Mouse (Mus musculus) limb, embryonic 15.5 days (tissue): Measurements from ENCODE around the gene Slc25a29. TPM values are rescaled to one million over a fixed set of nuclear protein-coding genes. Genes with fewer than 3 reads are reported as not detected.

Source experiments
- ATAC-seq: fragments of 200-750 bp; cut with Nextera tagmentation; 2 replicates; pipeline ENCODE4 v1.8.0; 2017; ENCODE audit warnings: low read depth, moderate TSS enrichment; ENCODE audit not compliant: insufficient number of reproducible peaks, low FRiP score, low TSS enrichment
- H3K27ac ChIP-seq: fragments of 300-500 bp; sonication (generic); 2 replicates; pipeline ENCODE4 v1.5.1; 2015; ENCODE audit warnings: moderate library complexity, mild to moderate bottlenecking, inconsistent platforms
- H3K27me3 ChIP-seq: fragments of 300-500 bp; sonication (generic); 2 replicates; pipeline ENCODE4 v1.6.1; 2015; ENCODE audit warnings: inconsistent platforms
- H3K36me3 ChIP-seq: fragments of 300-500 bp; sonication (generic); 2 replicates; pipeline ENCODE4 v1.6.1; 2015; ENCODE audit warnings: inconsistent platforms
- H3K4me1 ChIP-seq: fragments of 300-500 bp; sonication (generic); 2 replicates; pipeline ENCODE4 v1.6.1; 2015; ENCODE audit warnings: inconsistent platforms
- H3K4me2 ChIP-seq: fragments of 300-500 bp; sonication (generic); 2 replicates; pipeline ENCODE4 v1.6.1; 2015; ENCODE audit warnings: mild to moderate bottlenecking, inconsistent platforms
- H3K4me3 ChIP-seq: fragments of 300-500 bp; sonication (generic); 2 replicates; pipeline ENCODE4 v1.5.1; 2015; ENCODE audit warnings: mild to moderate bottlenecking, inconsistent platforms
- H3K9ac ChIP-seq: fragments of 300-500 bp; sonication (generic); 2 replicates; pipeline ENCODE4 v1.6.1; 2015; ENCODE audit warnings: inconsistent platforms
- H3K9me3 ChIP-seq: fragments of 300-500 bp; sonication (generic); 2 replicates; pipeline ENCODE4 v1.6.1; 2016; ENCODE audit warnings: inconsistent platforms
- WGBS: fragments of 180-500 bp; shearing (Covaris S2); methylation state at CpG from one replicate; pipeline ENCODE4 v1.1.7; 2015; 5-methylcytosine and 5-hydroxymethylcytosine counted together
- polyA plus RNA-seq: library from polyadenylated mRNA; unstranded; fragments of >200 nt; fragmentation: Nextera tagmentation; extraction: Ambion mirVana; gene quantifications from 2 replicates; pipeline ENCODE4 v1.2.1, GENCODE M21; 2015

Slc25a29 gene
- 10.3 and 10.9 TPM in 2 replicates for polyA plus RNA-seq

DNA sequence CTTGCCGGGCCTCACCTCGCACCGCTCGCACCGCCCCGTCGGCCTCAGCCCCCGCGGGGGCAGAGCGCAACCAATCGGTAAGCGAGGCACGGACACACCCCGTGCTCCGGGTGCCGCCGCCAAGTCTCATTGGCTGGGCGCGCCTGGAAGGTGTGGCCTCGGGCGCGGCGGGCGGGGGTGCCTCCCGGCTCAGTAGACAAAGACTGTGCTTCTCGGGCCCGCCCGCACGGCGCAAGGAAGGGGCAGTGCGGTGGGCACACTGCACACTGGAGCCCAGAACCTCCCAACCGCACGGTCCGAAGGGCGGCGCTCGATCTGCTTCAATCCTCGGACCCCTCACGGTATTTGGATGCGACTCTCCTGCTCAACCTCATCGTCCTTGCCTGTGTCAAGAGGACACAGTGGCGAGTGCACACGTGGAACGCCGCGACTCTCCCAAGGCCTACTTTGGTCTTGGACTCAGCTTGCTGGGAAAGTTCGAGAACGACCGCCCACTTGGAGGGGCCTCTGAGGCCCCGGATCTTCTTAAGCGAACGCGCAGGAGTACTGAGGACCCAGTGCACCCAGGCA lies at the start of gene Slc25a29, which contains the start of gene Slc25a47:
Gene Slc25a29 (minus strand): TSS at position 44 of the 570 bp plus-strand sequence.
Gene Slc25a47 (plus strand): TSS at position 207 of the 570 bp plus-strand sequence.
- H3K9me3 ChIP-seq, result no peaks in the 10 kb centered on the region
- no peaks in the 10 kb centered on the region for H3K27me3 ChIP-seq
- under 1% methylated on average over 52 of the region's 53 CpGs for WGBS
- H3K9ac ChIP-seq, result peak within 1 kb of the TSS; percentile 57
- H3K4me1 ChIP-seq, result peaks cover 46% of the 10 kb centered on the region
- peak within 1 kb of the TSS; percentile 91 for H3K4me2 ChIP-seq
- ATAC-seq, result peak; percentile 98
- peaks cover 2% of the 10 kb centered on the region for H3K36me3 ChIP-seq
- peak within 1 kb of the TSS; percentile 66 for H3K4me3 ChIP-seq
- H3K27ac ChIP-seq, result peak within 1 kb of the TSS; percentile 90

DNA sequence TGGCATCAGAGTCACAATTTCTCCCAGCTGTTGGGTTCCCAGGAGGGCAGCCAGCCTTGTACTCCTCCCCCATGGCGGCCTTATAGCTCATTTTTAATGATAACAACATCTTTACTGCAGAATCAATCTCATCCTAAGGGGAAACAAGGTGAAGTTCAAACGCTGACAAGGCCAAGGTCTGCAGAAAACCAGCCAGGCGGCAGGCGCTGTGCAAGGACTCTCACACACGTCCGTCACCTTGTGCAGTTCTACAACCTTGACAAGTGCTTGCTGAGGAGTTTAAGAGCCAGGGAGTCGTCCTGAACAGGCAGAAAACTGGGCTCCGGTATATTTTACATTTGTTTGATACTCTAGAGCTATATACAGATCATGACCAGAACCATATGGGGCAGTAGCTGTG lies 47.1 kb upstream of the Slc25a29 start:
- Histone ChIP-seq H3K4me1 (no peaks in the 10 kb centered on the region), H3K4me3 (no peak overlapping the region), H3K27ac (no peak overlapping the region), H3K4me2 (no peak overlapping the region), H3K27me3 (no peaks in the 10 kb centered on the region), H3K36me3 (peaks cover 76% of the 10 kb centered on the region), H3K9ac (no peak overlapping the region), H3K9me3 (no peaks in the 10 kb centered on the region)
- no peak for ATAC-seq
- whole genome bisulfite sequencing, result 85% methylated on average over 8 of the region's 8 CpGs

DNA sequence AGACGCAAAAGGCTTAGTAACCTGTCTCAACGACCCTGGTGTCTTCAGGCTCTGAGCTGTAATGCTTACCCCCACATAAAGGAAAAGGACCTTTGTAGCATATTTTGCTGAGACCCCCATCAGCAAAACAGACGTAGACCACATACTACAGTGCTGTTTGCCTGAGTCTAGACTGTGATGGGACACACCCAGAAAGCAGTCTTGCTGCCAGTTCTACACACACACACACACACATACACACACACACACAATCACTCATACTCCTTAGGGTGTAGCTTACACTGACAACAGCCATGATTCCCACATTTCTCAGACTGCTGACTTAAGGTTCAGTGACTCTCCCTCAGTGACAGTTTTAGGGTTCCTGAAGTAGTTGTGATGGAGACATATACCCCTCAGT lies 45.5 kb upstream of the Slc25a29 start:
- H3K9me3 ChIP-seq, result no peaks in the 10 kb centered on the region
- peaks cover 63% of the 10 kb centered on the region for H3K36me3 ChIP-seq
- H3K4me2 ChIP-seq, result no peak overlapping the region
- H3K27me3 ChIP-seq, result no peaks in the 10 kb centered on the region
- H3K27ac ChIP-seq, result no peak overlapping the region
- no peak overlapping the region for H3K4me3 ChIP-seq
- no peaks in the 10 kb centered on the region for H3K4me1 ChIP-seq
- H3K9ac ChIP-seq, result no peak overlapping the region
- WGBS, result 86% methylated on average over 3 of the region's 3 CpGs
- ATAC-seq, result no peak

DNA sequence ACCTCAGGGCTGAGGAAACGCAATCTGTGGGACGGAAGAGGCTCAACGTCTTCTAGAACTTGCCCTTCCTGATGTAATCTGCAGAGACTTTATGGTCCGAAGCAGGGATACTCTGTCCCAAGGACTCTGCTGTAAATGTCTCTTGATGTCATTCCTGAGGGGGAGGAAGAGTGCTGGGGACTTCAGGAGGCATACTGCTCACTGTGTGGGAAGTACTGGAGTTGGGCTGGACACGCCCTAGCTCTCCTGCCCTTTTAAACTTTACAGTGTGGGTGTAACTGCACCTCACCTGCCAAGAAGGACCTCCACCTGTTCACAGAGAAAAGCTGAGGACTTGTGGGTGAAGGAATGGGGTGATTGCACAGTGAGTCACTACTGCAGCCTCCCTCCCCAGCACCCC lies 44.9 kb upstream of the Slc25a29 start:
- 93% methylated on average over 5 of the region's 5 CpGs for WGBS
- Histone ChIP-seq H3K9ac (no peak overlapping the region), H3K36me3 (peaks cover 63% of the 10 kb centered on the region), H3K4me1 (no peaks in the 10 kb centered on the region), H3K4me2 (no peak overlapping the region), H3K4me3 (no peak overlapping the region), H3K9me3 (no peaks in the 10 kb centered on the region), H3K27me3 (no peaks in the 10 kb centered on the region), H3K27ac (no peak overlapping the region)
- ATAC-seq, result no peak

DNA sequence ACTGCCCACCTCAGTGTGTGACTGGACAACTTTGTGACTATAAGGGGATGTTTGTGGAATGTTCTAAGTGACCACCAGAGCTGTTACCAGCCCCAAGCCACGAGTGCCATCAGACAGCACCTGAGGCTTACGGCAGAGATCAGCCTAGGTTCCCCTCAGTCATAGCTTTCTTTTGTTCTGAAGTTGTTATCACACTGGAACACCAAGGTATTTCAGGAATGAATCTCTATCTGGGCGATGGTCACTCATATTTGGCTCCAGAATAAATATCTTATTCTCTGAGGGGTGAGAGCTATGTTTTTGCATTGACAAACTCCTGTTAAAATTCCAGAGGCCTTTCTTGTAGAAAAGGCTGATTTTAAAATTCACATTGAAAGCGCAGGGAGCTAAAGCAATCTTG lies 43.5 kb upstream of the Slc25a29 start:
- Histone ChIP-seq H3K4me3 (no peak overlapping the region), H3K36me3 (peaks cover 67% of the 10 kb centered on the region), H3K4me2 (no peak overlapping the region), H3K4me1 (no peaks in the 10 kb centered on the region), H3K27me3 (no peaks in the 10 kb centered on the region), H3K9ac (no peak overlapping the region), H3K27ac (no peak overlapping the region), H3K9me3 (no peaks in the 10 kb centered on the region)
- WGBS, result 93% methylated on average over 4 of the region's 4 CpGs
- ATAC-seq, result no peak

DNA sequence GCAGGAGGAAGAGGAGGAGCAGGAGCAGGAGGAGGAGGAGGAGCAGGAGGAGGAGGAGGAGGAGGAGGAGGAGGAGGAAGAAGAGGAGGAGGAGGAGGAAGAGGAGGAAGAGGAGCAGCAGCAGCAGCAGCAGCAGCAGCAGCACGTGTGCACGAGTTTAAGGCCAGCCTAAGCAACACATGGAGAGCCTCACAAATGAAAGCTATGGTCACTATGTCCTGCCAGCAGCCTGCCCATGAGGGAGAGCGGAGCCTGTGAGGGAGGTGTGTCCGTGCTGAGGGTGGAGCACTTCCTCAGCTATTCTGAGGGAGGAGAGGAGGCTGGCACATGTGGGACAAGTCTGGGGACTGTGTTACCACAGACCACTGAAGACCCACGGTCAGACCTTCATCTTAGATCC lies 37.4 kb upstream of the Slc25a29 start:
- no peak overlapping the region for H3K27ac ChIP-seq
- H3K27me3 ChIP-seq, result no peaks in the 10 kb centered on the region
- no peaks in the 10 kb centered on the region for H3K4me1 ChIP-seq
- 84% methylated on average over 5 of the region's 5 CpGs for WGBS
- no peak overlapping the region for H3K4me3 ChIP-seq
- H3K4me2 ChIP-seq, result no peak overlapping the region
- H3K36me3 ChIP-seq, result peaks cover 72% of the 10 kb centered on the region
- no peak overlapping the region for H3K9ac ChIP-seq
- H3K9me3 ChIP-seq, result no peaks in the 10 kb centered on the region
- ATAC-seq, result no peak

DNA sequence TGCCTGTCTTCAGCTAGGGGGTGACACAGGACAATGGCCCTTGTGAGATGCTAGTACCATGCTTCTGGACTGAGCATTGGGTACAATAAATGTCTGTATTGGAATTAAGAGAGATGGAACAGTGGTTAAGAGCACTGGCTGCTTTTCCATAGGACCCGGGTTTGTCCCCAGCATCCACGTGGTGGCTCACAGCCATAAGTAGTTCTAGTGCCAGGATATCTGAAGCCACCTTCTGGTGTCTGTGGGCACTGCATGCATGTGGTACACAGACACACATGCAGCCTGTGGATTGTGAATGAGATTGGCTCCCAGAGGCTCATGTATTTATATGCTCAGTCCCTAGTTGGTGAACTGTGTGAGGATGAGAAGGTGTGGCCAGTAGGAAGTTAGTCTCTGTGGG lies 33.9 kb upstream of the Slc25a29 start:
- Histone ChIP-seq H3K4me3 (no peak overlapping the region), H3K4me2 (no peak overlapping the region), H3K9me3 (no peaks in the 10 kb centered on the region), H3K27ac (no peak overlapping the region), H3K36me3 (peaks cover 89% of the 10 kb centered on the region), H3K27me3 (no peaks in the 10 kb centered on the region), H3K4me1 (no peaks in the 10 kb centered on the region), H3K9ac (no peak overlapping the region)
- no peak for ATAC-seq
- WGBS, result 84% methylated on average over 2 of the region's 2 CpGs

DNA sequence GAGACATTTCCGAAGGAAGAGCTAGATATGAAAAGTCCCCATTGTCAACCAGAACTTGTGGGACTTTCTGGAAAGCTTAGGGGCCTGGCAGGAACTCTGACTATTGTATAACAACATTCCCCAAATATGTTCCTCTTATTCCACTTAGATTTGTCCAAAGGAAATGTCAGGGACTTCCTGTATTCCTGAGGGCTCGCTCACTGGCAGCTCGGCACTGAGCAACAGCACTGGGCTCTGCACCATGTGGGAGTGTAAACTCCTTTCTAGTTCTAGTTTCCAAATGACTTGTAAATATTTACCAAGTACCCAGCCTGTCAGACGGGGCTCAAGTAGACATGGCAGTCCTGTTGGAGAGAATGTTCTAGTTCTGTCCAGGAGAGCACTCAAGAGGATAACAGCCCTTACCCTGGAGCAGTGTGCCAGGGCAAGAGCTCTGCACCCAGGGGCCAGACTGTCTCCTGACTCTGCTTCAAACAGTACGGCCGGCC lies 29.4 kb upstream of the Slc25a29 start:
- 84% methylated on average over 6 of the region's 6 CpGs for WGBS

DNA sequence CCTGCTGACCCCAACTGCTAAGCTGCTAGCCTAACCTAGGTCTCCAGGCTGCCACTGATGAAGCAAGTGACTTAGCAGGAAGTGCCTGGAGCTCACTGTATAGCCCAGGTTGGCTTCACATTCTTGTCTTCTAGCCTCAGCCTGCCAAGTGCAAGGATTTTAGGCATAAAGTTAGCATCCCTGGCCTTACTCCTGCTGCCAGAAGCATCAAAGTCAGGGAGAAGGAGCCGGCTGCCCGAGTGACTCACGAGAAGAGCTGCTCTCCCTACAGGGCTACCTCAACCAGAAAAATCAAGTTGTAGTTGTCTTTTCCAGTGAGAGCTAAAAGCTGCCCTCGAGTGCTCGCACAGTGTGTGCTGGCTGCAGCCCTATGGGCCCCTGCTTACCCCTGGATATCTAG lies 22.8 kb upstream of the Slc25a29 start:
- no peak overlapping the region for H3K9ac ChIP-seq
- no peaks in the 10 kb centered on the region for H3K9me3 ChIP-seq
- H3K27me3 ChIP-seq, result no peaks in the 10 kb centered on the region
- WGBS, result 87% methylated on average over 5 of the region's 5 CpGs
- no peak overlapping the region for H3K27ac ChIP-seq
- no peak overlapping the region for H3K4me2 ChIP-seq
- no peaks in the 10 kb centered on the region; the same call in 1 of the 2 replicates for H3K4me1 ChIP-seq
- H3K36me3 ChIP-seq, result peaks cover 49% of the 10 kb centered on the region
- H3K4me3 ChIP-seq, result no peak overlapping the region
- no peak for ATAC-seq

More for the DNA sequence above, 29.4 kb upstream of the Slc25a29 start:
- Histone ChIP-seq H3K4me2 (no peak overlapping the region), H3K27me3 (no peaks in the 10 kb centered on the region), H3K27ac (no peak overlapping the region), H3K9me3 (no peaks in the 10 kb centered on the region), H3K9ac (no peak overlapping the region), H3K4me1 (no peaks in the 10 kb centered on the region), H3K36me3 (peaks cover 98% of the 10 kb centered on the region), H3K4me3 (no peak overlapping the region)
- no peak for ATAC-seq

DNA sequence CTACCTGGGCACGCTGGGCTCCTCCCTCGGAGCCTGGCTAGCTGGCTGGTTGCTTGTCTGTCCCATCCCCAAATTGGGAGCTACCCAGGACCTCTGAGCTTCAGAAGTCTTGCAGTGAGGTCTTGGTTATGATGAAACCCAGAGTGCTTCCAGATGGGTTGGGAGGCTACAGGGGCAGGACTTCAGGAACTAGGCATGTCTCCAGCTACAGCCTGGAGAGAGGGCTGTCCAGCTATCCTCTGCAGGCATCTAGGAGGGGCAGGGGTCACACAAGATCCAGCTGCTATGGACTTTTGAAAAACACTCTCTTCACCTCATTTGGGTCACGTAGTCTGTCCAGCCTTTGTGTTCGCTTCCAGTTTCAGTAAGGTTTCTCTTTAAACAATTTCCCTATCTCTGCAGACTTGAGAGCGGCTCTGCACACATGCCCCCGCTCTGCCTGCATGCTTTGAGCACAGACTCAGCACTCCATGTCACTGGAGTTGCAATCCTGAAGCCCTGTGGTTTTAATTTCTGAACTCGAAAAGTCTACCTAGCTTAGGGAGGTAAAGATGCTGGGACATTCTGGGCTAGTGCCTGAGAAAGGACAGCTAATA lies 22.0 kb upstream of the Slc25a29 start:
- WGBS, result 75% methylated on average over 7 of the region's 7 CpGs
- no peak overlapping the region for H3K27ac ChIP-seq
- no peaks in the 10 kb centered on the region for H3K27me3 ChIP-seq
- no peaks in the 10 kb centered on the region for H3K9me3 ChIP-seq
- H3K4me2 ChIP-seq, result no peak overlapping the region
- H3K4me3 ChIP-seq, result no peak overlapping the region
- ATAC-seq, result no peak
- H3K9ac ChIP-seq, result no peak overlapping the region
- H3K36me3 ChIP-seq, result peaks cover 41% of the 10 kb centered on the region
- H3K4me1 ChIP-seq, result no peaks in the 10 kb centered on the region; the same call in 1 of the 2 replicates

DNA sequence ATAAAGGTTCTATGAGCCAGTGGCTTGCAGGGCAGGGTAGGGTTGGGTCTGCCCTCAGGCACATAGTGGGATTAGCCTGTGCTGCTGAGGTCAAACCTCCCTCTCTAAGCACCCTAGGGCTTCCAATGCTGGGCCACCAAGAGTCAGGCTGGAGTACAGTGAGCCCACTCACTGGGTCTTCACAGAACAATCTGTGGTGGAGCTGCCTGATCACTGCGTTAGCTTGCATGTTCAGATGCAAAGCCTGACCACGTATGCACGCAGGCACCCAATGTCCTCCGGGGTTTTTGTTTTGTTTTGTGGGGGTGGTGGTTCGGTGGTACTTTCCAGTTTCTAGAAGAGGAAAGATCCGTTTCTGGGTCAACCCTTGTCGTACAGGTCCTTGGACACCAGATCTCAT lies 21.4 kb upstream of the Slc25a29 start:
- H3K4me1 ChIP-seq, result no peaks in the 10 kb centered on the region; the same call in 1 of the 2 replicates
- ATAC-seq, result no peak
- no peak overlapping the region for H3K4me3 ChIP-seq
- H3K4me2 ChIP-seq, result no peak overlapping the region
- peaks cover 35% of the 10 kb centered on the region for H3K36me3 ChIP-seq
- H3K9ac ChIP-seq, result no peak overlapping the region
- no peak overlapping the region for H3K27ac ChIP-seq
- WGBS, result 92% methylated on average over 7 of the region's 7 CpGs
- H3K9me3 ChIP-seq, result no peaks in the 10 kb centered on the region
- H3K27me3 ChIP-seq, result no peaks in the 10 kb centered on the region

DNA sequence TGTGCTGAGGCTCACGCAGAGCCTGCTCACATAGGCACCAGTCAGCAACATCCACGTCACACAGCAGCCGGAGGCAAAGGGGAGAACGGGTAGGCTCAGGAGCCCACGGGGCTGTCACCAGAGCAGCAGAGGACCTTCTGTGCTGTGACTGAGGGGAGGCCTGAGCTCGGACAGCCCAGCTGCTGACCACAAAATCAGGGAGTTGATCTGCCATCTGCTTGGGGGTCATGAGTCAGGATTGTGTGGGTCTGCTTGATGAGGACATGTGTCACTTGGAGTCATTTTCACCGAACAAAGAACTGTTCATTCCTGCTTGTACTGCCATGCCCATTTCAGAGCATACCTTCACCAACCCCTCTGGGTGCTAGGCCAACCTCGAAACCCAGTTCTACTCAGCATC lies 20.5 kb upstream of the Slc25a29 start:
- H3K27ac ChIP-seq, result no peak overlapping the region
- no peak overlapping the region for H3K4me2 ChIP-seq
- H3K27me3 ChIP-seq, result no peaks in the 10 kb centered on the region
- peaks cover 28% of the 10 kb centered on the region for H3K36me3 ChIP-seq
- no peak for ATAC-seq
- H3K9me3 ChIP-seq, result no peaks in the 10 kb centered on the region
- WGBS, result 77% methylated on average over 8 of the region's 8 CpGs
- H3K4me3 ChIP-seq, result no peak overlapping the region
- H3K4me1 ChIP-seq, result no peaks in the 10 kb centered on the region; the same call in 1 of the 2 replicates
- H3K9ac ChIP-seq, result no peak overlapping the region
